Mouse (Mus musculus) urinary bladder, postnatal 4 days (tissue): ENCODE data around the gene Dync1li1.
A peak's percentile ranks its signal among the peaks of the same experiment; 100 is the strongest.

Experiments
- DNase-seq, 2 experiments: peaks; one replicate each; pipeline ENCODE4 v3.0.0; 2021 to 2022; ENCODE audit warnings: low spot score in 2 of 2

Dync1li1 gene

GRCm38 (mm10) chr9:114729911-114730805, 41.6 kb downstream of the Dync1li1 start:
- DNase-seq, result no peak

- peak; percentile 97 to 99 for DNase-seq
Observed at GRCm38 (mm10) chr9:114731011-114731755, 42.6 kb downstream of the Dync1li1 start, which contains the start of gene Cmtm6. Cmtm6 (plus strand) TSS chr9:114731116.

GRCm38 (mm10) chr9:114731871-114732682, 43.5 kb downstream of the Dync1li1 start:
- no peak for DNase-seq

GRCm38 (mm10) chr9:114733238-114733637, 44.6 kb downstream of the Dync1li1 start:
- no peak for DNase-seq

- no peak for DNase-seq
Observed at GRCm38 (mm10) chr9:114736442-114736841, 47.9 kb downstream of the Dync1li1 start.

- no peak for DNase-seq
Observed at GRCm38 (mm10) chr9:114740336-114740735, 51.7 kb downstream of the Dync1li1 start.

- DNase-seq, result no peak
Observed at GRCm38 (mm10) chr9:114742731-114743130, 54.1 kb downstream of the Dync1li1 start.

- DNase-seq, result no peak
Observed at GRCm38 (mm10) chr9:114745163-114745562, 56.6 kb downstream of the Dync1li1 start.

GRCm38 (mm10) chr9:114745654-114746053, 57.1 kb downstream of the Dync1li1 start:
- no peak for DNase-seq

- DNase-seq, result no peak
Observed at GRCm38 (mm10) chr9:114747012-114747411, 58.4 kb downstream of the Dync1li1 start.

GRCm38 (mm10) chr9:114747466-114747865, 58.9 kb downstream of the Dync1li1 start:
- no peak for DNase-seq

GRCm38 (mm10) chr9:114751582-114751981, 63.0 kb downstream of the Dync1li1 start:
- no peak for DNase-seq

GRCm38 (mm10) chr9:114752311-114752710, 63.7 kb downstream of the Dync1li1 start:
- no peak for DNase-seq

GRCm38 (mm10) chr9:114752863-114753484, 64.4 kb downstream of the Dync1li1 start:
- DNase-seq, result peak; percentile 89 to 95

GRCm38 (mm10) chr9:114758272-114758671, 69.7 kb downstream of the Dync1li1 start:
- DNase-seq, result no peak

GRCm38 (mm10) chr9:114758801-114759200, 70.2 kb downstream of the Dync1li1 start:
- DNase-seq, result no peak

- DNase-seq, result no peak
Observed at GRCm38 (mm10) chr9:114759886-114760285, 71.3 kb downstream of the Dync1li1 start.

GRCm38 (mm10) chr9:114760353-114760752, 71.8 kb downstream of the Dync1li1 start:
- DNase-seq, result no peak

- DNase-seq, result no peak
Observed at GRCm38 (mm10) chr9:114761848-114762247, 73.3 kb downstream of the Dync1li1 start.

- DNase-seq, result no peak
Observed at GRCm38 (mm10) chr9:114763341-114763740, 74.8 kb downstream of the Dync1li1 start.

- DNase-seq, result no peak
Observed at GRCm38 (mm10) chr9:114767030-114767429, 78.4 kb downstream of the Dync1li1 start.
